Mouse (Mus musculus) right cerebral cortex, postnatal 14 days (tissue): ENCODE measurements at regions not wholly inside any gene's neighbourhood (a gene's known extent, or its start where the extent isn't known, plus 50 kb on each side); places are given as distances from the start of the nearest gene placed in this dataset.

Experiments used
- DNase-seq: peaks from one replicate; pipeline ENCODE4 v3.0.0; 2022

- DNase-seq, result no peak
Measured at GRCm38 (mm10) chr12:54448221-54448620, 208.2 kb downstream of the Sptssa start.

- no peak for DNase-seq
Measured at GRCm38 (mm10) chr12:54447354-54447753, 209.0 kb downstream of the Sptssa start.

GRCm38 (mm10) chr12:54446356-54446755 lies 210.0 kb downstream of the Sptssa start:
- no peak for DNase-seq

GRCm38 (mm10) chr12:54444416-54444815 lies 212.0 kb downstream of the Sptssa start:
- DNase-seq, result no peak

GRCm38 (mm10) chr12:54443285-54443684 lies 213.1 kb downstream of the Sptssa start:
- no peak for DNase-seq

- no peak for DNase-seq
Measured at GRCm38 (mm10) chr12:54442408-54442807, 214.0 kb downstream of the Sptssa start.

GRCm38 (mm10) chr12:54440851-54441593 lies 215.4 kb downstream of the Sptssa start:
- no peak for DNase-seq

- no peak for DNase-seq
Measured at GRCm38 (mm10) chr12:54438793-54439192, 217.6 kb downstream of the Sptssa start.

GRCm38 (mm10) chr12:54425236-54425635 lies 221.6 kb upstream of the Egln3 start:
- no peak for DNase-seq

DNA sequence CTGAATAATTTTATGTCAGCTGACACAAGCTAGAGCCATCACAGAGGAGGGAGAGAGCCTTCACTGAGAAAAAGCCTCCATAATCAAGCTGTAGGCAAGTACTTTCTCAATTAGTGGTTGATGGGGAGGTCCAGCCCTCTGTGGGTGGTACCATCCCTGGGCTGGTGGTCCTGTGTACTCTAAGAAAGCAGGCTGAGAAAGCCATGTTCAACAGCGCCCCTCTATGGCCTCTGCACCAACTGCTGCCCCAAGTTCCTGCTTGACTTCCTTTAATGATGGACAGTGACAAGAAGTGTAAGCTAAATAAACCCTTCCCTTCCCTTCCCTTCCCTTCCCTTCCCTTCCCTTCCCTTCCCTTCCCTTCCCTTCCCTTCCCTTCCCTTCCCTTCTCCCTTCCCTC lies 211.2 kb upstream of the Egln3 start:
- no peak for DNase-seq

GRCm38 (mm10) chr12:54414201-54414600 lies 210.5 kb upstream of the Egln3 start:
- DNase-seq, result no peak

DNA sequence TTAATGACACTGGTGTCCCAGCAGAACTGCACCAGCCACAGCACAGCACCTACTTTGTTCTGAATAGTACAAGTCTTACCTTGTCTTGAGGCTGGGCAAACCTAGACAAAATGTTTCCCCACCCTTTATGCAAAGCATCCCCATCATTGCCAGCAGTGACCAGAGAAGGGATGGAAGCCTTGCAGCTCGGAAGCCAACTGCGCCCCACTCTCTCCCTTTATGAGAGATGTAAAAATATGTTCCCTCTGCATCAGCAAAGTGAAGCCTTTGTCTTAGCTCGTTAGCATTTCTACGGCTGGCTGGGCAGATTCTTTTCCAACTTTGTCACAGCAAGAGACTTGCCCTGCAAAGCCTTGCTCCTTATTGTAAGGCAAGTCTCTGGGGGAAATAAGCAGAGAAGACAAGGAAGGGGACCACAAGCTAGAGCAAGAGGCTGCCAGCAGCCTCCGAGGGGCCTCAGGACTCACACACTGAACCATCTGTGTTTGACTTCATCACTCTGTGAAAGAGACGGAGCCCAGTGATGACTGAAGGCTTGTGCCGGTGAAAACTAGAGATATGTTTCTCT lies 206.5 kb upstream of the Egln3 start:
- DNase-seq, result no peak

GRCm38 (mm10) chr12:54408906-54409305 lies 205.2 kb upstream of the Egln3 start:
- no peak for DNase-seq

- DNase-seq, result no peak
Measured at GRCm38 (mm10) chr12:54407301-54407896, 203.7 kb upstream of the Egln3 start.

DNA sequence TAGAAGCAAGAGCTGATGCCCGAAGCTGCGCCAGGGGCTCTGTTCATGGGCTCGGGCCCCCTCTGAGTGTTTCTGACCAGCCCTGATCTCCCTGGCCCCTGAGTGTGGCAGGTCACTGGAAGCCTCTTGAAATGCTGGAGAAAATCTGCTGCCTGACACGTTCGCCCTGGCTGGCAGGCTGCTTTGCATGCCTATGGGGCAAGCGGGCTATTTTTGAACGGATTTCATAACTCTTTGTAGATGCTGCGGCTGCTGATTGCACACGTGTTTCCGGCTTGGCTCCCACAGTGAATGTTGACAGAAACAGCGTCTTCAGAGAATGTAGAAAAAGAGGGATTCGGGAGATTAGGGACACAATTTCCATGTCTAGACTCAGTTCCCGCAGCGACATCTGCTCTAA lies 201.4 kb upstream of the Egln3 start:
- DNase-seq, result peak; percentile 20

DNA sequence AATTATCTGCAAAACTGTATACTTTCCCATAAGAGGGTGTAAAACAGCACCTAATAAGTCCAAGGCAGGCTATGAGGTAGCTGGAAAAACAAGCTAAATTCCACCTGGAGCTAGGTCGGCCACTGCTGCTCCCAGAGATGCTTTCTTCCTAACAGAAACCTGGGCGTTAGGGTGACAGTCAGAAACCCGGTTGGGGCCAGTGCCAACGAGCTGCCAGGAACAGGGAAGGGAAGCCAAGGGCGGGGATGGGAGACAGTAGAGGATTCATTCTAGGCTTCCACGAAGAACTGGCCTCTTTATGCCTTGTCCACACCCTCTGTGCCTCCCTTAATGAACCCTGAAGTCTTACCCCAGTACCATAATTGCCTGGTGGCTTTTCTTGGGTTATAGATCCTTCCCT lies 198.9 kb upstream of the Egln3 start:
- no peak for DNase-seq

GRCm38 (mm10) chr12:54401665-54402064 lies 198.0 kb upstream of the Egln3 start:
- no peak for DNase-seq

DNA sequence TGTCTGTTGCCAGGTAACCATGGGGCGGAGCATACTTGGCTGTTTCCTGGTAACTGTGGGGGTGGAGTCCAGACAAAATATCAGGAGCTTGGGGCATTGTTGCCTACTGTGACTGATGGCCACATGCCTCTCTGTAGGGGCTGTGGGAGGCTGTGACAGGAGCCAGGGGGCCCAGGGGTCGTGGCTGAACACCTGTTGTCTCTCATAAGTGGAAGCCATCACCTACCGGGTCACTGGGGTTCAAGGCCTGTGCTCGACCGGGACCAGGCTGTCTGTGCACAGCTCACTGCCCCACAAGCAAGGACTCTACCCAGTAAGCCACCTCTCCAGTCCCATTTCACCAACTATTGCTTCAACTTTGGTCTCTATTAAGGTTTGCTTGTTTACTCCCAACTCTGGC lies 196.4 kb upstream of the Egln3 start:
- no peak for DNase-seq

DNA sequence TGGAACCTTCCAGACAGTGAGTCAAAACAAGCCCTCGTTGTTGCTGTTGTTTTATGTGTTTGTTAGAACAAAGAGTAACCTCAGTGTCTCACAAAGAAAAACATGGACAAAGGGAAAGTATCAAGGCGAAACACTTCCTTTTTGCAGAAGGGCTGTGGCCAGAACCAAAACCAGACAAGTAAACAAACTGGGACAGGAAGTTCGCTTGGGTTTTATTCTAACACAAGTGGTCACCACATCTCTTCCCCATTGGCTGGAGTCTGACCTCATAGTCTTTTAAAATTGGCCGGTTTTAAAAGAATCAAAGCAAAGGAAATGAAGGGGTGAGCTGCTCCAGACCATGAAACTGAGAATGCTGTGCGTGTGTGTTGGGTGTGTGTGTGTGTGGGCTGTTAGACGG lies 194.4 kb upstream of the Egln3 start:
- DNase-seq, result no peak

DNA sequence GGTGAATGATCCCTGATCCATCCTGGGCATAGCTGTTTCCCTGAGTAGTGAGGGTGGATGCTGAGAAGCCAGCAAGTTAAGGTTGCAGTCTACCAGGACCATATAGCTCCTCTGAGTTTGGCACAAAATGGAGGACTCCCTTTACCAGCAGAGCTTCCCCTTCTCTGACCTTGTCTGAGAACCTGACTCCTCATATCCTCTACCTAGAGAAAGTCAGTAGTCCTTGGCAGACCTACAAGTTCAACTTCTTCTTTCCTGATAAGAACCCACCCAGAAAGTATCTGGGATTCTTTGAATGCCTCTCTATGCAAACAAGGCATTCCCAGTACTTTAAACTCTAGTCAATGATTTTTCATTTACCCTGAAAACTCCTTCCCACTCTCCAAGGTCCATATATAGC lies 193.3 kb upstream of the Egln3 start:
- no peak for DNase-seq

DNA sequence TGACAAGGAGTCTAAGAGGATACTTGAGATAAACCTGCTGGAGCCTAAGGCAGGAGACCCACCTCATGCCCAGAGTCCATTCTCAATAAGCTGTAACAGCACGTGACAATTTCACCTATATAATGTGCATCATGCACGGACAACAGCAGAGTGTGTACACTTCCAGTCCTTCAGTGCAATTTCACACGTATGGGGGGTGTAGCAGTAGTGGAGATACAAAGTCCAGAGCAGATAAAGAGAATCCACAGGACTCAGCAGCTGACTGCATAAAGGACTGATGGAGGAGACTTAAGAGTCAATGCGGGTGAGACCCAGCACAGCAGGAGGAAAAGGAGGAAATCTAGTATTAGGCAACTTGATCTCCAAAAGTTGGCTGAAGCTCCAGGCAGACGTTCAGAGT lies 192.7 kb upstream of the Egln3 start:
- DNase-seq, result no peak

- DNase-seq, result no peak
Measured at GRCm38 (mm10) chr12:54385401-54385800, 181.7 kb upstream of the Egln3 start.

DNA sequence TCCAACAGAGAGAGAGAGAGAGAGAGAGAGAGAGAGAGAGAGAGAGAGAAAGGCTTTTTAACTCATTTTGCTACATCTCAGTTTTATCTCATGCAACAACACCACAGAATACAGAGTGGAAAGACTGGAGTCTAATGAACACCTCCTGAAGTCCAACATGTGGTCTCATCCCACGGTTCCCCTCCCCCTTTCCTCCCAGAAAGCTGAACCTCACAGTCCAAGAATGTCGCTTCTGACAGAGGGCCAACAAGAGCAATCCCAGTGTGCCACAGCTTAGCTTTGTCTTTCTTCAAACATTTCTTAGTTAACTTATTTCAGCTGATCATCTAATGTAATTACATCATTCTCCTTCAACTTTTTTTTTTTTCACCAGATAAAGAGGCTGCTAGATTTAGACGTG lies 180.5 kb upstream of the Egln3 start:
- DNase-seq, result no peak

- no peak for DNase-seq
Measured at GRCm38 (mm10) chr12:54382965-54383364, 179.3 kb upstream of the Egln3 start.

- DNase-seq, result no peak
Measured at GRCm38 (mm10) chr12:54382061-54382460, 178.4 kb upstream of the Egln3 start.
